Mouse (Mus musculus) layer of hippocampus, adult 8-10 months (tissue): Measurements from ENCODE around the gene Pagr1b. TPM values are rescaled to one million over a fixed set of nuclear protein-coding genes. Genes with fewer than 3 reads are reported as not detected.

Experiments used
- DNase-seq, 2 experiments: peaks; one replicate each; pipeline ENCODE4 v3.0.0; 2022; ENCODE audit warnings: low spot score in 2 of 2
- total RNA-seq, 4 experiments: library from RNA; stranded (reverse); gene quantifications; 2 replicates each; pipeline ENCODE4 v1.2.4; 2022

Pagr1b gene
- total RNA-seq, 4 experiments from 2014 or later = not detected

DNA sequence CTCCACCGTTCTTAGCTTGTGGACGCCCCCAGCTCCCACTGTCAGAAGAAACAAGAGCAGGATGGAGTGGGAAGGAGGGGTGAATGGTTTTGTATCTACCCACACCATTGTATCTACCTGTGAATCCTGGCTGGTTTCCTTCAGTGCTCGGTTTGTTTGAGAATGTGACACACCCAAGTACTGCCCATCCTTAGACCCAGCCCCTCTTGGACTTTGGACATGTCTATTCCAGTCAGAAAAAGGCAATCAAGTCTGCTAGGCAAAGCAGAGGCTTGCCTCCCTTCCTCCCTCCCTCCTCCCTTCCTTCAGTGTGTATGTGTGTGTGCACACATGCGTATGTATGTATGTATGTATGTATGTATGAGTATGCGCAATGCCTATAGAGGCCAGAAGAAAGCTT lies 12.7 kb downstream of the Pagr1b start:
- DNase-seq = no peak

DNA sequence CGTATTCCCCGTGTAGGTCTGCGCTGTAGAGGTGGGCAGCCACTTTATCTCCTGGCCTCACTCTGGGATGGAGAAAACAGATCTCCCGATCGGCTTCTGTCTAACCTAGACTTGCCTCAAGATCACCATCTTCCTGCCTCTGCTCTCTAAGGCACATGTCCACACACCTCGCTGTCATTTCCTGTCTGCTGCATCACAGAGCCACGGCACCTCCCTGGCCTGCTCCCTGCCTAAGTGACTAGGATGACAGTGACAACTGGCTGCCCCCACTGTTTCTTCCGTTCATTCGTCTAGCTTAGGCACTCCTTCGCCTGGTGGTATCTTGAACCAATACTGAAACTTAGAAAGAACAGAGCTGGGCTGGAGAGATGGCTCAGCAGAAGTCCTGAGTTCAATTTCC lies 16.7 kb downstream of the Pagr1b start:
- DNase-seq = no peak

DNA sequence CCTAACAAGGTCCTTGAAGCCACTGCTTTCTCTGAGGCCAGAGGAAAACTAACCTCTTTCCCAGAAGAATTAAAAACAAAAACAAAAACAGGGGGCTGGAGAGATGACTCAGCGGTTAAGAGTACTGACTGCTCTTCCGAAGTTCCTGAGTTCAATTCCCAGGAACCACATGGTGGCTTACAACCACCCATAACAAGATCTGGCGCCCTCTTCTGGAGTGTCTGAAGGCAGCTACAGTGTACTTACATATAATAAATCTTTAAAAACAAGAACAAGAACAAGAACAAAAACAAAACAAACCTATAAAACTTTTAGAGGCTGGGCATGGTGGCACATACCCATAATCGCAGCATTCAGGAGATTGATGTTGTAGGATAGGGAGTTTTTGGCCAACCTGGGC lies 19.8 kb downstream of the Pagr1b start:
- DNase-seq = no peak

DNA sequence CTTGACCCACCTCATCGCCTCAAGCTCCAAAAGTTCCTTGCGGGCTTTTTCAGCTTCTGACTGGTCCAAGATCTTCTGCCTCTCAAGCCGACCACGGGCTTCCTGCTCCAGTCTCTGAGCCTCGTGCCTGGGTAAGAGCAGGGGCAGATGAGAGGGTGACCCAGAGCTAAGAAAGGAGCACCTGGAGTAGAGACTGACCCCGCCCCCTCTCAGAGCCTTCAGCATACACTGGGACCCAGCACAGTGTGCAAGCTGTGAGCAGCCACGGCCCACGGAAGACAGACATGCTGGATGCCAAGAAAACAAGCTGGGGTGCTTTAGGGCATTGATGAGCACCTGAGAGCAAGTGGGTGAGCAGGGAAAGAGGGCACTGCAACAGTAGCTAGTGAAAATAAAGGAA lies 27.5 kb downstream of the Pagr1b start:
- no peak for DNase-seq

DNA sequence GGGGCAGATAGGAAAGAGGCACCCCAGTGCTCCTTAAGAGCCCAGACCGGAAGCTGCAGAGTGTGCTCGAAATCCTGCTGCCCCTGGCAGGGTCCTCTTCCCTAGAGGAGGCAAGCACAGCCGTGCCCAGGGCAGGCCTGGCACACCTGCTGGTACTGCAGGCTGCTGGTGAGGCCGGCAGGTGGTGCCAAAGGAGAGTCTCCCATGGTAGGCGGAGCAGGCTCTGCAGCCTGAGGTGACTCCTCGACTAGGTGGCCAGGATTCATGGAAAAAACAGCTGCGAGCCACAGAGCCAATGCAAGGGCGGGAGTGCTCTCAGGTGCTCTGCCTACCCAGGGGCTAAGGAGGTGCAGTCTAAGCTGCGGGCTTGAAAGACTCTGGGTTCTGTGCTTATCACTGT lies 30.0 kb downstream of the Pagr1b start:
- DNase-seq = no peak

DNA sequence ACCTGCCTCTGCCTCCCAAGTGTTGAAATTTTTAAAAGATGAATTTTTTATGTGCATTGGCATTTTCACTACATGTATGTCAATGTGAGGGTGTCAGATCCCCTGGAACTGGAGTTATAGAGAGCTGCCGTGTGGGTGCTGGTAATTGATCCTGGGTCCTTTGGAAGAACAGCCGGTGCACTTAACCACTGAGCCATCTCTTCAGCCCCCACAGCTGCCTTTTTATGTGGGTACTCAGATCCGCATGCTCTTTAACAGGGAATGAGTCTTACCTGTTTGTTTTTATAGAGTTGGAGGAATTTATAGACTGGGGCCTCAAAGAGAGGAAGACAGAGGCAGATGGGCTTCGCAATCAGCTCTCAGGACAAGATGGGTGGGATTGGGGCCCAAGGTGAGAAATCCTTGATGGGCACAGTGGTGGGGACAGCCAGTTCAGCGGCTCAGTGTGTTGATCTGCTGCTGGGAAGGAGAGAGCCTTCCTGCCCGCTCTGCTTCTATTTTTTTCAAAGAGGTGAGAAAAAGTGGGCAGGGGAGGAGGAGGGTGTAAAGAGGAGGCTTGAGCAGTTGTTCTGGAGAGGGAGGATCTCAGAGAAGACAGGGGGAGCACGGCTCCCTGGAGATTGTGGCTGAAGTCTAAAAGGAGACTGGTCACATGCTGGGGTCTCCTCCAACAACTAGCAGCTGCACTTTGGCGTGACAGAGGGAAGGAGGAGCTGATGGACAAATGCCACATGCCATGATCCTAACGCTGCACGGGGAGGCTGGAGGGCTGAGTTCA lies 31.4 kb downstream of the Pagr1b start:
- no peak for DNase-seq

DNA sequence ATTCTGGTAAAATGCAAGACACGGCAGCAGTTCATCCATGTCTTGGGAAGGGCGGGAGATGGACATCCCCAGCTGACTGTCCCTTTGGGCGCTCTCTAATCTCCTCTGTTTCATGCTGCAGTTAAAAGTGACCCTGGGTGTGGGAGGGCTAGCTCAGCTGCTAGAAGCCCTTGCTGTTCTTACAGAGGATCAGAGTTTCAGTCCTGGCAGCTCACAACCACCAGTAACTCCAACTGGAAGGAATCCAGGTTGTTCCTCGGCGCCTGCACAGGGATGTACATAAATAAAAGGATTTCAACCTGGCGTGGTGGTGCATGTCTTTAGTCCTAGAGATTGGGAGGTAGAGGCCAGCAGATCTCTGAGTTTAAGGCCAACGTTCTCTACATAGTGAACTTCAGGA lies 33.2 kb downstream of the Pagr1b start:
- no peak for DNase-seq

DNA sequence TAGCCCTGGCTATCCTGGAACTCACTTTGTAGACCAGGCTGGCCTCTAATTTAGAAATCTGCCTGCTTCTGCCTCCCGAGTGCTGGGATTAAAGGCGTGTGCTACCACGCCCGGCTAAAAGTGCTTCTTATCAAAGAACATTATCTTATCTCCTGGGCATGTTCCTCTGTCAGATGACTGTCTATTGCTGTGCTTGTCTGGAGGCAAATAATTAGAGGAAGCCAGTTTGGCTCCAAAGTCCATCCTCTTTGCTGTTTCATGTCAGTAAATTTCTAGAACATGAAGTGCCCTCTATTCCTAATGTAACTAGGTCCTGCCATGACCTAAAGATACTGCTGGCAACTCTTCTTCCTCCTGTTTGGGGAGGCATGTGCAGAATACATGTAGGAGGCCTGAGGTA lies 34.2 kb downstream of the Pagr1b start:
- DNase-seq = no peak

DNA sequence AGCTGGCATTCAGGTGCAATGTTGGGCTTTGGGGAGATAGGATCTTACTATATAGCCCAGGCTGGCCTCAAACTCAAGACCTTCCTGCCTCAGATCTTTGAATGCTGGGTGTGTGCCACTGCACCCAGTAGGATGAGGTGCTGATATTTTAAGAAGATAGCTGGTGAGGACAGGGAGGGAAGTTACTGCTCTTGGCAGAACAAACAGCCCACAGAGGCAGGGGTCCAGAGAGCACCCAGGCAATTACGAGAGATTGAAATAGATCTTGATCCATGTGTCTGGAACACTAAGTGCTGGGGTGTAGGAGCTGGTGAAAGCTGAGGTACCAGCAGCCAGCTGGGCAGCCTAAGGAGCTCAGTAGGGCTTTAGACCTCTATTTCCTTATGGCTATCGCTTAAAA lies 34.7 kb downstream of the Pagr1b start:
- no peak for DNase-seq

DNA sequence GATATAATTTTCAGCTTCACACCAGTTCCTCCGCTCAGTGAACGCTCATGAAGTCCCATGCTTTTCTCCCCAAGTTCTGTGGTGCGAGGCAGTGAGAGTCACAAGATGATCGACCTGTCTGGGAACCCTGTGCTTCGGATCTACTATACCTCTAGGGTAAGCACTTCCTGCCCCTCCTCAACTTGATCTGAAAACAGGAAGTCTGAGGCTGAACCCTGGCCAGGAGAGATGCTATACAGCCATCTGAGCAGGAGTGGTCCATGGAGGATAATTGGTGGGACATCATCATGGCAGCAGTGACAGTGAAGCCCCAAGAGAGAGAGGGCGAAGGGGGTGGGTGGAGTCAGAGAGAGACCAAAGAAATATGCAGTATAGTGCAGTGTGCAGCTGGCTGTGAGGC lies 37.4 kb downstream of the Pagr1b start:
- no peak for DNase-seq

DNA sequence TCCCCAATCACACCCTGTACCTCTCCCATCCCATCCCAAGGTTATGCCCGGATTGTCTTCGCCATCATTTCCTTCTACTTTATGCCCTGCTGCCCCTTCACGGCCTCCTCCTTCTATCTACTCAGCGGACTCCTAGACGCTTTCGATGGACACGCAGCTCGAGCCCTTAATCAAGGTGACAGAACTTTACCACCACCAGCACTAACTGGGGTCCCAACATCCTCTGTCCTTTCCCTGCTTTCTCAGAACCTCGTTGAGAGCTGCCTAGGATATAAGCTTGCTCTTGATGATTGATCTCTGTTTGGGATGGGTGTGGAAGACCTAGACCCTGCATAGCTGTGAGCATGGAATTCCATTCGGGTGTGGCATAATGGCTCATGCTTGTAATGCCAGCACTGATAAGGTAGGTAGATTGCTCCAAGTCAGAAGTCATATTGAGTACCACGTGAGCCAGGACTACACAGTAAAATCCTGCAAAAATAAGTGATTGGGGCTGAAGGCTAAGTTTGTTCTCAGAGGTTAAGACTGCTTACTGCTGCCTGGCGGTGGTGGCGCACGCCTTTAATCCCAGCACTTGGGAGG lies 39.3 kb downstream of the Pagr1b start:
- no peak for DNase-seq

DNA sequence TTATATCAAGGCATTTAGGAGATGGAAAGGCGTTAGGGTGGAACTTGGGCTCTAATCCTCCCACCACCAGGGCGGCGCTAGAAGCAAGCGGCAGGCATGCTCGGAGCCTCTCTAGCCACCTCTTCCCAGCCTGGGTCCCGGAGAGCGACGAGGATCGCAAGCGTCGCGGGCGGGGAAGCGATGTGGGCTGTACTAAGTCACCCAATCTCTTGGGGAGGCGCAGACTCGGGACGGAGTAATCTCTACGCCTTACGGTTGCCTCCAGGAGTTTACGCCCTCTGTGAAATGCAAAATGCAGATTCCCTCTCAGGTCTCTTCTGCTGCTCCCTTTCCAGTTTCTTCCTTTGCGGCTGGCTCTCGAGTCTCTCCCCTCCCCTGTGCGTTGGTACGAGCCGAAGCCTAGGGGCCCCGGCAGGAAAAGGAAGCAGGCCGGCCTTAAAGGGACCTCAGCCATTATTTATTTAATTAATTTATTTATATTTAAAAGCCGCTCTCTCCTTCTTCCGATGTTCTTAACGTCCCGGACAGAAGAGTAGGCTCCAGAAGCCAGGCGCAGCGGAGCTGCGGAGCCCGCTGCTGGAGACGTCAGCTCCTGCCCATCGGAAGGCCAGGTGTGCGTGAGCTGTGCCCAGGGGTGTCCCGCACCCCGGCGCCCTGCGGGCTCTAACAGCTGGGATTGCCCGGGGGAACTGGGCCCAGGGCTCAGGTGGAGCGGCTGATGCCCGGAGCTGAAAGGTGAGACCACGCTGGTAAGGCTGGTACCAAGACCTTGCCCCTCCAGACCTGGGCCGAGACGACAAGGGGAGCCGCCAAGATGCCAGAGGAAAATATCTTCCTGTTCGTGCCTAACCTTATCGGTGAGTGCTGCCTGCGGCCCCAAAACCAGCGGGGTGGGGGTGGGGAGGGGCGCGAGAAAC lies 40.1 kb downstream of the Pagr1b start, which contains the start of gene Cdiptos:
Gene Cdiptos, minus strand, starts transcription at position 149 of the 917 bp plus-strand sequence.
- DNase-seq = peak; percentile 93 to 94

DNA sequence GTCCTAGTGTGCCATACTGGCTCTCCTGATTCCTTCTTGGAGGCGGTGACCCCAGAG lies 40.6 kb downstream of the Pagr1b start, which contains the start of gene Cdipt:
Gene Cdipt, plus strand, starts transcription at position 22 of the 57 bp plus-strand sequence.
- DNase-seq = no peak

DNA sequence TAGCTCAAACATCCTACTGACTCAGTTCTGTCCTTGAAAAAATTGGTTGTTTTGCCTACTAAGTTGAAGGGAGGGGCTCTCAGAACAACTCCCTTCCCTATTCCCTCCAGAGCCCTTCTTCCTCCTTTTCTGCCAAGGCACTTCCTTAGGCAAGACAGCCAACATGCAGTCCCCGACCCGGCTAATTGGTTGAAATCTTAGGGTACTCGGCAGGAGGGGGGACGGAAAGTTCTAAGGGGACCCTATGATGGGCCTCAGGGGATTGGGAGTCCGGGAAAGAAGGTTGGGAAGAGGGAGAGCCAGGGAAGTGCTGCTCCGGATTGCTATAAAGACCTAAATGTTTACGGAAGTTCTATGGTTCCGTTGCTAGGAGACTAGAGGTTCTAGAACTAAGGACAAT lies 40.8 kb downstream of the Pagr1b start:
- DNase-seq = no peak

DNA sequence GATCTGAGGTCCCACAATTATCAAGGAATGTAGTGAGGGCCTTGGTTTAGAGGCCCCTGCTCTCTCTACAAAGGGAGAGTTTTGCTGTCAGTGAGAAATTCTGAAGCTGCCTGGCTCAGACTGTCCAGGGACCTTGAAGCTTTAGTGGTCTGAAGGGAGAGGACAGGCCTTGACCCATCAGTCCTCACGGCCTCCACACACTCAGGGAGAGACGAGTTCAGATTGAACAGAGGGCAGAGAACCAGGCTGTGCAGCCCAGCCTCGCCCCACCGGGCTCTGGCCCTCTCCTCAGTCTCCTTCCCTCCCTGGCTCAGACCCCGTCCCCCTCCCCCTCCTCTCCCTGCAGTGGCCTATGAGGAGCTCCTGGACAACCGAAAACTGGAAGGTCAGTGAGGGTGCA lies 48.9 kb downstream of the Pagr1b start:
- DNase-seq = no peak

DNA sequence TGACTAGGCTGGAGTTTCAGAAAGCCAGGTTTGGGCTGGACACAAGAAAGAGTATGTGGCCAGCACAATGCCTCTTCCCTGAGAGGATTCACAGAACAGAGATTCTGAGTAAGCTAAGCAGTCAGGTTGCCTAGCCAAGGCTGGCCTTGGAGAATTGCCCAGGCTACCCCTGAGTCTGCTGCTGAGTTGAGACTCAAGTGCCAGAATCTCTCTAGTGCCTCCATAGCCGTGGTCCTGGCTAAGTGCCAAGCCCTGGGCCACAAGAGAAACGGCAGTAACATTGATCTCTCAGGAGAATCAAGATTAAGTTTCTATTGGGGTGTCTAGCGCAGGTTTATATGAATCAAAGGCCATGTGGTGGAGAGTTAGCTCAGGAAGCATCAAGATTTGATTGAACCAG lies 50.7 kb downstream of the Pagr1b start:
- no peak for DNase-seq

DNA sequence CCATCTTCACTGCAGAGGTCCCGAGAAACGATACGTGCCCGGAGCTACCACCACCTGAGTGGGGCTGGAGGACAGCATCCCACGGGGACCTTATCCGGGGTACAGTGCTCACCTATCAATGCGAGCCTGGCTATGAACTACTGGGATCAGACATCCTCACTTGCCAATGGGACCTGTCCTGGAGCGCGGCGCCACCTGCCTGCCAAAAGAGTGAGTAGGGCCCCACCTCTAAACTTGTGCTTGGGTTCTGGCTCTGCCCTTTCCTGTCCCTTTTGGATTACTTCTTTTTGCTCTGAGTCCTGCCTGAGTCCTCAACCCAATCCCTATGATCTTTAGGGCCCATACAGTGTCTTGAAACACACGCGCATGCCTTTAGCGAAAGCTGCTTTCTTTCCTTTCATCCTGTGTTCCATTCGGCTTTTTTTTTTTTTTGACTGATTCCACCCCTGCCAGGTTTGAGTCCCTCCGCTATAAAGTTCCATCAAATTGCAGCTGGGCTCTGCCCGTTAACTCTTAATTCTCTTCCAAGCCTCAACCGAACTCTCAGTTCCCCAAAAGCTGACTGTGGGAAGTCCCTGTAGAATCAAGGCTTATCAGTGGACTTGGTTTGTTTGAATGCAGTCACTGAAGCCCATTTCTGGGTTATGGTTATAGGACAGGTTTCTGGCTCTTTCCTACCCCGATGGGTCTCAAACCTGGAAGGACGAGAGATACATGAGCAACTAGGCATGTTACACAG lies 52.6 kb downstream of the Pagr1b start:
- no peak for DNase-seq

DNA sequence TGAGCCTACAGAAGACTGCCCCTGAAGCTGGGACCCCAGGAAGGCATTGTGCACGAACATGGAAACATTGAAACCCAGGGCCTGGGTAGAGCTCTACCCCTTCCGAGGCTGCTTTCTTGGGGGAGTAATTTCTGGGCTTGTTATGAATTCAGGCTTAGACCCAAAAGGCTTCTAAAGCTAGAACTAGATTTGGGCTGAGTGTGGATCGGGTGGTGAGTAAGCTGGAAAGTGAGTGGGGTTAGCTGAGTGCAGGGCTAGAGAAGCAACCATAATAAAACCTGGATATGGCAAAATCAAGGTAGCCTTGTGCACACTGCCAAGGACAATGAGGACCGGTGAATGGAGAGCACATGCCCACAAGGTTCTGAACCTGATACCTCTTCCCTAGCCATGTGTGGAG lies 54.3 kb downstream of the Pagr1b start:
- DNase-seq = no peak

DNA sequence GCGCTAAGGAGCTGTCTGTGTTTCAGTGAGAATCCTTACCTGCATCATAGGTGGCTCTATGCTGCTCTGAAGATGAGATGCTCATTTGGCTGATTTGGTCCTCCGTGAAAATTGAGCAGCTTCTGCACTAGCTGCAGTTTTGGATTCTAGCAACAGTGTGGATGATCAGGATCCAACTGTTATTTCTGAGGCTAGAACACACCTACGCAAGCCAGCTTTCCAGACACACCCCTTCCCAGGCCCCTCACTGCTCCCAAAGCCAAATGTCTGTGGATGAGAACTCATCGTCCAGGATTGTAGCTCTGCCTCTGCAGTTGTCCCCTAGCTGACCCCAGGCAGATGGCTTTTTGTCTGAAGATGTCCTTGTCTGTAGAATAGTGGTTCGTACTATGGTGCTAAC lies 55.2 kb downstream of the Pagr1b start:
- DNase-seq = peak; percentile 43 to 54

DNA sequence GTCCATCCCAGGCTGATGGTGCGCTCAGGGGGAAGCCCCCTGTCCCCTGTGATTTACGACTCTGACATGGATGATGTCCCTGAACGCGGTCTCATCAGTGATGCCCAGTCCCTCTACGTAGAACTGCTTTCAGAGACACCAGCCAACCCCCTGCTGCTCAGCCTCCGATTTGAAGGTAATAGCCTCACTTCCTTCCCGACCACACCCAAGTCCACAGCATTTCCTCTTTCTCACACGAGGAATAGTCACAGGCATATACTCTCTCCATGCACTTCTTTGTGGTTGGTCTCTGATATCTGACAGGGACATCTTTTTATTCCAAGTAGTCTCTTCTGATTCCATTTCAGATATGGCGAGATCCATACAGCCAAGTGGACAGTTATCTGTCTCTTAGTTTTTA lies 56.5 kb downstream of the Pagr1b start:
- DNase-seq = no peak

DNA sequence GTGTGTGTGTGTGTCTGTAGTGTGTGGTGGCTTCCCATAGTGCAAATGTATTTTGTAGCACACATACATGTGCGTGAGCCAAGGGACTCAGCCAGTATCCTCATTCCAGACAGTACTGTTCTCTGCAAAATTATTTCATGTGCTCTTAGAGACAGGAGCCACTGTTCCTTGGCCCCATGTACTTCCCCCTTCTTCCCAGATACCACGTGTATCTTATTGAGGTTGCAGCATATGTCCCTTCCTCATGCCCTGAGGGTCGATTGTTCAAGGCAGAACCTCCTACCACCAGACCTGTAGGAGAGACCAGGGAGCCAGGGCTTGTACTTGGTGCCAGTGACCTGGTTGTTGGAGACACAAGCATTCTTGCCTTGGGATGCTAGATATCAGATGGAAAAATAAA lies 61.2 kb downstream of the Pagr1b start:
- no peak for DNase-seq

DNA sequence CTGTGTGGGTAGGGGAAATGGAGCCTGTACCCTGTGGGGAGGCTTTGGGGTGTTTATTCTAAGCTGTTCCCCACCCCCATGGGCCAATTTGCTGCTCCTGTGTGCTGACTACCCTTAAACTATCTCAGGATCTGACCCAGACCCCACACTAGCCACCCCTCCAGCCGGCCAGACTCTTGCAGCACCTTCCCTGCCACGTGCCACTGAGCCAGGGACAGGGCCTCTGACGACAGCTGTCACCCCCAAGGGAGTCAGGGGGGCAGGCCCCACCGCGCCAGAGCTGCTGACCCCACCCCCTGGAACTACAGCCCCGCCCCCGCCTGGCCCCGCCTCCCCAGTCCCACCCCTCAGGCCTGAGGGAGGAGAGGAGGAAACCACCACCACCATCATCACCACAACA lies 63.6 kb downstream of the Pagr1b start:
- no peak for DNase-seq
